ENCODE assay signal across 9 mouse cellular contexts in genomic region chr17:53694039-53694438, GRCm38 (mm10). TPM values are rescaled to one million over a fixed set of nuclear protein-coding genes. Genes with fewer than 3 reads are reported as not detected.
DNase-seq lines count a peak whose midpoint lies in the region; ATAC-seq and TF ChIP-seq lines count a peak whose summit lies in the region.
"Had no signal": no experiment of that assay in that cellular context is flagged by ENCODE, and none has a peak within 500 bp of the region (broad histone marks: within the 10 kb centered on the region; RNA-seq: fewer than 3 reads in every experiment).

No protein-coding gene starts in this region.

- no peak for TF ChIP-seq POLR2A in liver, adult 2 months (IDR thresholded peaks at IDR 0.05; ENCODE audit: extremely low read depth, insufficient read depth, low read length)

- H3K9me3 ChIP-seq in liver, embryonic 12.5 days (replicated peaks), result no peaks in the 10 kb centered on the region
- no peaks in the 10 kb centered on the region for H3K9me3 ChIP-seq in lung, postnatal 0 days (ENCODE audit: low read length)
- H3K9me3 ChIP-seq: limb, embryonic 15.5 days had no signal

- no peak overlapping the region for H3K9ac ChIP-seq in liver, adult 2 months (ENCODE audit: low read depth, low read length)
- no peak overlapping the region for H3K9ac ChIP-seq in liver, embryonic 12.5 days
- no peak overlapping the region for H3K9ac ChIP-seq in lung, postnatal 0 days (replicated peaks; ENCODE audit: low read depth)
- H3K9ac ChIP-seq: limb, embryonic 15.5 days had no signal

- POLR2A ChIA-PET in Patski (lab: Charles Lee), result interaction anchor here (0.6 kb wide), 1 partner anchor 360 kb away, joined by 7 read pairs; no protein-coding TSS in a partner anchor

- no peak overlapping the region for H3K27ac ChIP-seq in liver, adult 2 months (replicated peaks; ENCODE audit: insufficient read depth, low read depth, low read length)
- H3K27ac ChIP-seq in liver, embryonic 12.5 days, result no peak overlapping the region
- H3K27ac ChIP-seq in lung, postnatal 0 days (ENCODE audit: low read length), result no peak overlapping the region
- H3K27ac ChIP-seq: limb, embryonic 15.5 days had no signal

- no peak for TF ChIP-seq EP300 in lung, postnatal 0 days (IDR thresholded peaks at IDR 0.05)

- peak; percentile 9 for DNase-seq in adrenal gland, adult 2 months
- DNase-seq in adrenal gland, adult 8-10 months, result no peak
- DNase-seq in liver, adult 2 months (ENCODE audit: extremely low read depth, low read depth, low spot score), result peak; percentile 44
- no peak for DNase-seq in Patski (ENCODE audit: low read depth, low spot score)
- peak; percentile 50 for DNase-seq in fibroblast of lung, adult 2 months (ENCODE audit: low read depth)
- DNase-seq in lung, postnatal 0 days (ENCODE audit: low spot score), result peak; percentile 84

- ATAC-seq in liver, embryonic 12.5 days, result no peak
- ATAC-seq in Patski, result no peak
- ATAC-seq in lung, postnatal 0 days, result no peak
- ATAC-seq in activated CD4-positive, CD25-positive, alpha-beta regulatory T cell, adult 4 months, result no peak

- H3K27me3 ChIP-seq in liver, adult 2 months (ENCODE audit: control insufficient read depth, insufficient read depth, low read length), result no peaks in the 10 kb centered on the region
- H3K27me3 ChIP-seq in liver, embryonic 12.5 days (replicated peaks), result no peaks in the 10 kb centered on the region
- no peaks in the 10 kb centered on the region for H3K27me3 ChIP-seq in Patski
- no peaks in the 10 kb centered on the region for H3K27me3 ChIP-seq in lung, postnatal 0 days (replicated peaks; ENCODE audit: insufficient read depth, low read length)
- H3K27me3 ChIP-seq: limb, embryonic 15.5 days had no signal

- in situ Hi-C loops in Patski (cut with MboI; ENCODE audit: low pct_unique_long_range_greater_than_20kb), result loop anchor here (5.0 to 25.0 kb wide), 4 partner anchors 141 to 1132 kb away; no protein-coding TSS in a partner anchor

- H3K4me3 ChIP-seq in liver, adult 2 months (ENCODE audit: insufficient read depth, low read depth, low read length), result no peak overlapping the region
- H3K4me3 ChIP-seq in liver, embryonic 12.5 days, result no peak overlapping the region
- H3K4me3 ChIP-seq in lung, postnatal 0 days (ENCODE audit: low read depth, low read length), result no peak overlapping the region
- H3K4me3 ChIP-seq: limb, embryonic 15.5 days had no signal

- CTCF ChIA-PET in Patski (lab: Charles Lee), result interaction anchor here (1.2 to 2.0 kb wide), 2 partner anchors 10 to 180 kb away, joined by 3 to 4 read pairs; no protein-coding TSS in a partner anchor

- no peaks in the 10 kb centered on the region for H3K79me2 ChIP-seq in liver, adult 2 months (ENCODE audit: control insufficient read depth, insufficient read depth, low read length)

- TF ChIP-seq CTCF in liver, adult 2 months (IDR thresholded peaks at IDR 0.05; ENCODE audit: low read depth, low read length), result peak; percentile 34; the same call in 1 of the 2 replicates
- TF ChIP-seq CTCF in Patski (IDR thresholded peaks at IDR 0.05), result peak; percentile 65
- peak; percentile 73 for TF ChIP-seq CTCF in lung, postnatal 0 days (IDR thresholded peaks at IDR 0.05)

- H3K36me3 ChIP-seq in liver, adult 2 months (ENCODE audit: control insufficient read depth, insufficient read depth, low read length), result no peaks in the 10 kb centered on the region
- no peaks in the 10 kb centered on the region for H3K36me3 ChIP-seq in liver, embryonic 12.5 days
- no peaks in the 10 kb centered on the region for H3K36me3 ChIP-seq in lung, postnatal 0 days (ENCODE audit: insufficient read depth, low read length)
- H3K36me3 ChIP-seq: limb, embryonic 15.5 days had no signal

- WGBS in liver, adult 2 months, result 85% methylated on average over 2 of the region's 2 CpGs
- 60% methylated on average over 2 of the region's 2 CpGs for WGBS in liver, embryonic 12.5 days (ENCODE audit: insufficient replicate concordance)
- 73% methylated on average over 2 of the region's 2 CpGs for WGBS in lung, postnatal 0 days

- H3K4me2 ChIP-seq in liver, embryonic 12.5 days, result no peak overlapping the region
- no peak overlapping the region for H3K4me2 ChIP-seq in lung, postnatal 0 days (replicated peaks; ENCODE audit: low read depth, low read length)
- H3K4me2 ChIP-seq: limb, embryonic 15.5 days had no signal

- no peaks in the 10 kb centered on the region for H3K4me1 ChIP-seq in liver, adult 2 months (ENCODE audit: control insufficient read depth, insufficient read depth, low read length)
- H3K4me1 ChIP-seq in liver, embryonic 12.5 days, result peaks cover 11% of the 10 kb centered on the region
- no peaks in the 10 kb centered on the region; the same call in 1 of the 2 replicates for H3K4me1 ChIP-seq in lung, postnatal 0 days (ENCODE audit: insufficient read depth, low read depth, low read length)
- H3K4me1 ChIP-seq: limb, embryonic 15.5 days had no signal

RNA-seq across cellular contexts. Expression of gene Sgo1, which starts 4.9 kb away (rescaled TPM):
- total RNA-seq in adrenal gland, adult 2 months (2021), result 1 to 10 TPM in 1 of 2 experiments, under 1 TPM in 1; 0.35 to 1.1 TPM
- polyA plus RNA-seq in adrenal gland, adult 2 months (2012; rRNA removed), result not detected in 2 replicates
- total RNA-seq in adrenal gland, adult 8-10 months (2022), result under 1 TPM; 0.32 to 0.94 (median 0.34) TPM
- 0.18 and 0.20 TPM in 2 replicates for total RNA-seq in liver, adult 2 months (2014; rRNA removed)
- not detected in 2 replicates for polyA plus RNA-seq in liver, adult 2 months (2012; rRNA removed)
- polyA plus RNA-seq in liver, embryonic 12.5 days (2016; fragmentation: Nextera tagmentation; extraction: Ambion mirVana), result 39.1 and 40.5 TPM in 2 replicates
- polyA plus RNA-seq in Patski (2021), result 13.6 TPM
- polyA plus RNA-seq in lung, postnatal 0 days (2015; fragmentation: Nextera tagmentation; extraction: Ambion mirVana), result 1.5 and 2.8 TPM in 2 replicates
- polyA plus RNA-seq in activated CD4-positive, CD25-positive, alpha-beta regulatory T cell, adult 4 months (2017; shearing (Covaris generic)), result 10 to 100 TPM in 1 of 2 experiments, 1 to 10 TPM in 1; 7.1 to 12.3 TPM

Comparison
In these comparisons a context has a peak if more than half of its experiments do, and no peak if none do; other contexts are left out.
1. DNase-seq: peak in adrenal gland, adult 2 months (single experiment), liver, adult 2 months (single experiment), fibroblast of lung, adult 2 months (single experiment) and lung, postnatal 0 days (single experiment); none in adrenal gland, adult 8-10 months (single experiment) and Patski (single experiment).
2. Peak in every context shown above with its lines, with median percentiles within 50 percentile points of each other: CTCF ChIP-seq.